Mouse (Mus musculus) stomach, postnatal 0 days (tissue): ENCODE measurements at regions not wholly inside any gene's neighbourhood (a gene's known extent, or its start where the extent isn't known, plus 50 kb on each side); places are given as distances from the start of the nearest gene placed in this dataset.

Source experiments
- CTCF ChIP-seq: IDR thresholded peaks from 2 replicates; pipeline ENCODE4 v1.5.1; 2016; ENCODE audit warnings: antibody characterized with exemption, low read depth, mild to moderate bottlenecking, moderate library complexity
- EP300 ChIP-seq: optimal IDR thresholded peaks from 2 replicates; pipeline ENCODE3; 2016; ENCODE audit warnings: antibody characterized with exemption

DNA sequence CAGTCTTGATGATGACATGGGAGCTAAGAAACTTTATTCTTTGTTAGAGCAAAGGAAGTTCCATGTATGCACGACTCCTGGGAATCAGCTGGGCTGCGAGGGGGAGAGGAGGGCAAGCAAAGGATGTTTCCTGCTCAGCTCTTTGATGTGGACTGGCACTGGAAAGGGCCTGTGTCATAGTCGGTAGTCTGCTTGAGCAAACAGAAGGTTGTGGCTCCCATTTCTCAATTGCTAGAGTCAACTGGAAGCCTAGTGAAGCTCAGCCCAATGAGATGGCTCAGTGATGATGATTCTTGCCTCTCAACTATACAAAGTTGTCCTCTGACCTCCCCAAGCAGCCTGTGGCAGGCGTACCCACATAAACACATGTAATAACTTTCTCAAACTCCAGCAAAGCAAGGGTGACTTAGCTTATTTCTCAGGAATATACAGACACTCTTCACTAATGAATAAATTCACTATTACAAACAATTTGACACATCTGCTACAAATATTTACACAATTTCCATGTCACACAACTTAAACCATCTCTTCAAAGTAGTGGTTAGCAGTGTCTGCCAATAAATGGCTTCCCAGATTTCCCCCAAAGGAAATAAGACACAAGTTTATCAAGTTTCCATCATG, 115.4 kb upstream of the Smad1 start:
- TF ChIP-seq CTCF (no peak), EP300 (no peak)
